Mouse (Mus musculus): Measurements from ENCODE around the gene Rasal3. TPM values are rescaled to one million over a fixed set of nuclear protein-coding genes. Genes with fewer than 3 reads are reported as not detected.

The Rasal3 gene
- polyA plus RNA-seq, 2 experiments = 2.0 to 2.2 TPM

GRCm38 (mm10) chr17:32358192-32358942, 45.0 kb downstream of the Rasal3 start:
- H3K4me1 ChIP-seq (replicated peaks; ENCODE audit: control insufficient read depth in 2 of 2, insufficient read depth in 2 of 2, low read length in 1 of 2) = peaks cover 8 to 9% of the 10 kb centered on the region in 2 experiments
- no peak overlapping the region for H3K9ac ChIP-seq (replicated peaks)
- TF ChIP-seq CTCF (IDR thresholded peaks at IDR 0.05; ENCODE audit: low read depth) = no peak
- TF ChIP-seq EP300 (IDR thresholded peaks at IDR 0.05; ENCODE audit: low read depth) = no peak
- H3K36me3 ChIP-seq (replicated peaks; ENCODE audit: control insufficient read depth, insufficient read depth, low read depth) = peaks cover 57% of the 10 kb centered on the region
- H3K27me3 ChIP-seq (ENCODE audit: control insufficient read depth, insufficient read depth, low read length) = no peaks in the 10 kb centered on the region
- 84% methylated on average over 7 of the region's 7 CpGs for WGBS (ENCODE audit: insufficient replicate concordance)
- ATAC-seq (ENCODE audit: insufficient read depth) = no peak
- no peaks in the 10 kb centered on the region for H3K9me3 ChIP-seq (ENCODE audit: control insufficient read depth, low read length)
- H3K4me3 ChIP-seq (ENCODE audit: insufficient read depth in 1 of 2, low read depth in 2 of 2, low read length in 2 of 2) = no peak overlapping the region
- no peak overlapping the region for H3K4me2 ChIP-seq (ENCODE audit: low read depth)
- no peak overlapping the region for H3K27ac ChIP-seq
- no peak for DNase-seq (ENCODE audit: low read depth in 3 of 3, low spot score in 3 of 3)

- TF ChIP-seq CTCF (IDR thresholded peaks at IDR 0.05; ENCODE audit: low read depth) = no peak
- Histone ChIP-seq H3K27me3 (ENCODE audit: control insufficient read depth, insufficient read depth, low read length) (no peaks in the 10 kb centered on the region), H3K36me3 (replicated peaks; ENCODE audit: control insufficient read depth, insufficient read depth, low read depth) (peaks cover 57% of the 10 kb centered on the region), H3K4me3 (ENCODE audit: insufficient read depth in 1 of 2, low read depth in 2 of 2, low read length in 2 of 2) (no peak overlapping the region), H3K27ac (no peak overlapping the region), H3K9me3 (ENCODE audit: control insufficient read depth, low read length) (no peaks in the 10 kb centered on the region), H3K9ac (replicated peaks) (no peak overlapping the region), H3K4me1 (replicated peaks; ENCODE audit: control insufficient read depth in 2 of 2, insufficient read depth in 2 of 2, low read length in 1 of 2) (peaks cover 0 to 1% of the 10 kb centered on the region in 2 experiments; a peak in 1 of 4 replicates), H3K4me2 (ENCODE audit: low read depth) (no peak overlapping the region)
- no peak for ATAC-seq (ENCODE audit: insufficient read depth)
- 88% methylated on average over 24 of the region's 24 CpGs for WGBS (ENCODE audit: insufficient replicate concordance)
- DNase-seq (ENCODE audit: low read depth in 3 of 3, low spot score in 3 of 3) = no peak
Measured at GRCm38 (mm10) chr17:32356766-32357760, 46.3 kb downstream of the Rasal3 start.

GRCm38 (mm10) chr17:32356281-32356680, 47.1 kb downstream of the Rasal3 start:
- H3K4me2 ChIP-seq (ENCODE audit: low read depth) = no peak overlapping the region
- no peaks in the 10 kb centered on the region for H3K27me3 ChIP-seq (ENCODE audit: control insufficient read depth, insufficient read depth, low read length)
- H3K9ac ChIP-seq (replicated peaks) = no peak overlapping the region
- H3K36me3 ChIP-seq (replicated peaks; ENCODE audit: control insufficient read depth, insufficient read depth, low read depth) = peaks cover 50% of the 10 kb centered on the region
- 83% methylated on average over 9 of the region's 9 CpGs for WGBS (ENCODE audit: insufficient replicate concordance)
- no peak overlapping the region for H3K27ac ChIP-seq
- H3K4me1 ChIP-seq (replicated peaks; ENCODE audit: control insufficient read depth in 2 of 2, insufficient read depth in 2 of 2, low read length in 1 of 2) = peaks cover under 1 to 2% of the 10 kb centered on the region in 2 experiments; a peak in 1 of 4 replicates
- H3K9me3 ChIP-seq (ENCODE audit: control insufficient read depth, low read length) = no peaks in the 10 kb centered on the region
- no peak for ATAC-seq (ENCODE audit: insufficient read depth)
- TF ChIP-seq EP300 (IDR thresholded peaks at IDR 0.05; ENCODE audit: low read depth) (no peak), CTCF (IDR thresholded peaks at IDR 0.05; ENCODE audit: low read depth) (no peak)
- no peak for DNase-seq (ENCODE audit: low read depth in 3 of 3, low spot score in 3 of 3)
- H3K4me3 ChIP-seq (ENCODE audit: insufficient read depth in 1 of 2, low read depth in 2 of 2, low read length in 2 of 2) = no peak overlapping the region

- DNase-seq (ENCODE audit: low read depth in 3 of 3, low spot score in 3 of 3) (no peak), ATAC-seq (ENCODE audit: insufficient read depth) (no peak)
- H3K4me2 ChIP-seq (ENCODE audit: low read depth) = no peak overlapping the region
- H3K4me3 ChIP-seq (ENCODE audit: insufficient read depth in 1 of 2, low read depth in 2 of 2, low read length in 2 of 2) = no peak overlapping the region
- no peak for TF ChIP-seq CTCF (IDR thresholded peaks at IDR 0.05; ENCODE audit: low read depth)
- TF ChIP-seq EP300 (IDR thresholded peaks at IDR 0.05; ENCODE audit: low read depth) = no peak
- 77% methylated on average over 6 of the region's 6 CpGs for WGBS (ENCODE audit: insufficient replicate concordance)
- no peak overlapping the region for H3K9ac ChIP-seq (replicated peaks)
- no peaks in the 10 kb centered on the region for H3K9me3 ChIP-seq (ENCODE audit: control insufficient read depth, low read length)
- peaks cover 48% of the 10 kb centered on the region for H3K36me3 ChIP-seq (replicated peaks; ENCODE audit: control insufficient read depth, insufficient read depth, low read depth)
- H3K27ac ChIP-seq = no peak overlapping the region
- no peaks in the 10 kb centered on the region for H3K27me3 ChIP-seq (ENCODE audit: control insufficient read depth, insufficient read depth, low read length)
- peaks cover 2 to 3% of the 10 kb centered on the region in 2 experiments; a peak in 1 of 4 replicates for H3K4me1 ChIP-seq (replicated peaks; ENCODE audit: control insufficient read depth in 2 of 2, insufficient read depth in 2 of 2, low read length in 1 of 2)
Measured at GRCm38 (mm10) chr17:32355031-32355430, 48.4 kb downstream of the Rasal3 start.

GRCm38 (mm10) chr17:32354211-32354610, 49.2 kb downstream of the Rasal3 start:
- H3K4me2 ChIP-seq (ENCODE audit: low read depth) = no peak overlapping the region
- TF ChIP-seq EP300 (IDR thresholded peaks at IDR 0.05; ENCODE audit: low read depth) = no peak
- TF ChIP-seq CTCF (IDR thresholded peaks at IDR 0.05; ENCODE audit: low read depth) = no peak
- no peak overlapping the region for H3K27ac ChIP-seq
- no peak for ATAC-seq (ENCODE audit: insufficient read depth)
- no peak for DNase-seq (ENCODE audit: low read depth in 3 of 3, low spot score in 3 of 3)
- peaks cover 47% of the 10 kb centered on the region for H3K36me3 ChIP-seq (replicated peaks; ENCODE audit: control insufficient read depth, insufficient read depth, low read depth)
- H3K9ac ChIP-seq (replicated peaks) = no peak overlapping the region
- peaks cover 6% of the 10 kb centered on the region in 2 experiments for H3K4me1 ChIP-seq (replicated peaks; ENCODE audit: control insufficient read depth in 2 of 2, insufficient read depth in 2 of 2, low read length in 1 of 2)
- H3K9me3 ChIP-seq (ENCODE audit: control insufficient read depth, low read length) = no peaks in the 10 kb centered on the region
- no peaks in the 10 kb centered on the region for H3K27me3 ChIP-seq (ENCODE audit: control insufficient read depth, insufficient read depth, low read length)
- WGBS (ENCODE audit: insufficient replicate concordance) = 79% methylated on average over 5 of the region's 5 CpGs
- no peak overlapping the region for H3K4me3 ChIP-seq (ENCODE audit: insufficient read depth in 1 of 2, low read depth in 2 of 2, low read length in 2 of 2)

All from liver, embryonic 14.5 days (tissue).